Mouse (Mus musculus) retina, embryonic 14.5 days (tissue): ENCODE measurements around the gene Zscan12.
A peak's percentile ranks its signal among the peaks of the same experiment; 100 is the strongest.
"Not testable (repeated sequence)": the region's sequence is repeated elsewhere in the genome, so short reads cannot be mapped to it uniquely, and the experiment has no call there.

Source experiments
- DNase-seq: peaks from one replicate; pipeline ENCODE4 v3.0.0-alpha.2; 2015; ENCODE audit warnings: low spot score

Gene Zscan12

DNA sequence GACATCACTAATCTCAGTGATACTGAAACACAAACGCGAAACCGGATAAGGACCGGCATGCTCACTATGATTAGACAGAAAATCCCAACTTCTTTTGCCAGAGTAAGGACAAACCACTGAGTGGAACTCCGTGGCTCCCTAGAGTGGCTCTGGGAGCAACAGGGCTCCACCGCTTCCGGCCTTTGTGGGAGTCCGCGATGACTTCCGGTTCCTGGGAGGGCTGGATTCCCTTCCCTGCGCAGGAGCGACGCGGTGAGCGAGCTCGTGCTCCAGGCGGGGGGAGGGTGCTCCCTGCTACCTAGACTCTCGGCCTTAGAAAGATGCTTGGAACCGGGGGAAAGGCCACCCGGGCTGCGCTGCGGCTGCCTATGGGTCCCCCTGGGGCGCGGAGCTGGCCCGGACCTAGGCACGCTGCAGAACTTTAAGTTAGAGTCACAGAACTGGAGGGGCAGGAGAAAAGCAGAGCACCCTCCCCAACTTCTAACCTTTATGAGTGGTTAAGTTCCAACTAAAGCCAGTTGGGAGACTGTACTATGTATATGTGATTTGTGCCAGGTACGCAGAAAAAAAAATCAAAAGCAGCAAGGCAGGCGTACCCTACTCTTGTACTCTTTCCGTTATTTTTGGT lies at the start of gene Zscan12:
Gene Zscan12 (plus strand): TSS at position 200 of the 628 bp plus-strand sequence.
- DNase-seq: peak; percentile 94

DNA sequence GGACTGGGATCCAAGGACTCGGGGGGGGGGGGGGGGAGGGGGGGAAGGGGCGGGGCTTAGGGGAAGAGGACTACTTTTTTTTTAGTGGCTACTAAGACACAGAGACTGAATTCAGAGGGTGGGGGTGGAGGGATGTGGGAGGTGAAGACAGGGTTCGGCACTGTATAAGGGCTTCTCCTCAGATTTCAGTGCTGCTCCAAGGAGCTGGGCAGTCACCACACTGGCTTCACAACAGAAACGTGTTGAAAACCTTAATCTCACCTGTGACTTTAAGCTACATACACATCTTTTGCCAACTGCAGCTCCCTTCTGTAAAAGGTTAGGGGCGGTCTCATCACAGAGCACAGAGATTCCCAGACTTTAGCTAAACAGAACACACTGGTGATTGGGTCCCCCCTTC lies 49.8 kb upstream of the Zscan12 start:
- DNase-seq: no peak

DNA sequence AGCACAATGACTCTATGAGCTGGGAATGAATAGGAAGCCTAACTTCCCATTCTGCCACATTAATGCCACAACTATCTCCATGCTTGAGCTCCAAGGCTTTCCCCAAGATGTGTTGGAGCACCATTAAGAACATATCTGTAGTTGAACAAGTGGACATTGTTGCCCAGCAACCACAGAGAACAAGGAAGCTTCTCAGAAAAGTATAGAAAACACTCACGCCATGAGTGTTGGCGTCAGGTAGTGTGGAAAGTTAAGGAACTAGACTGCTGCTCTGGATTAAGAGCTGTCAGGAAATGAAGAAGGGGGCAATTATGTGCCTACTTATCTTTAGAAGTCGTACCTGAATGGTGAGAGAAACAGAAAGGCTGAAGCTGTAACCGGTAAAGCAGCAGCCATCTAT lies 48.7 kb upstream of the Zscan12 start:
- no peak for DNase-seq

DNA sequence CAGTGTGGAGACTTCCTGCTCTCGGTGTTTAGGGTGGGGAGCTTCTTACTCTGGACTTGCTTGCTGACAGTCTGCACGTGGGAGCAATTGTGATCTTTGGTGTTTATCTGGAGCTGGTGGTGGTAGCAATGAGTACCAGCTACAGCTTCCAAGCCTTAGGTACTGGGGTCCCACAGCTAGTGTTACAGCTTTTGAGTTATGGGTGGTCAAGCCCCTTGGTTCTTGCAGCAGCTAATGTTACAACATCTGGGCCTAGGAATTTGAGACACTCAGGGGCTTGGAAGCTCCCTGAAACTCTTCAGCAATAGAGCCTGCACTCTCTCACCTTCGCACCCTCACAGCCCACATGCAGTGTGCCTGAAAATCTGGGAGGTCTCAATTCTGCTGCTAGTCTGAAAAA lies 42.4 kb upstream of the Zscan12 start:
- DNase-seq: no peak

DNA sequence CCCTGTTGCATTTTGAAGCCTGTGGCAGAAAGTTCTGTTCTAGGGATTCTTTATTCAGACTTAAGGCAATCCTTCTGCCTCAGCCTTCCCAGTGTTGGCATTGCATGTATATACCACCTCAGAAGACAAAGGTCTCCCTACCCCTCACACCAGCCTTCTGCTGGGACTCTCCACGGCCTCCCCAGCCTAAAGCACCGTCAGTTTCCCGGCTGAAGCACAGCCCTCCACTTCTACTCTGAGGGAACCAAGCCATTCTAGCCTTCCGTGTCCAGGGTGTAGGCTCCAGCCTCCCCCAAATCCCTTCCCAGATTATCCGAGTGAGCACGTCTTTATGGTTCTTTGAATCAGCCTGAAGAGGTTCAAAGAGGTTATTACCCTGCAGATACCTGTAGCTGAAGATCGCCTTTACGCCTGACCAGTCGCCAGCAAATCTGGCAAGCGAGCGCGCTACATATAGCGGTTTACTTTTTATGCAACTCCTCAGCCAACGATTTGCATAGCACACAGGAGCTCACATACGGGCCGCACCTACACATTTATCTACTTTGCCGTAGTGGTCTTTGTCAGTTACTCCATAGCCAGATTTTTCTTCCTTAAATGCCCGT lies 40.6 kb upstream of the Zscan12 start:
- DNase-seq: peak; percentile 23

DNA sequence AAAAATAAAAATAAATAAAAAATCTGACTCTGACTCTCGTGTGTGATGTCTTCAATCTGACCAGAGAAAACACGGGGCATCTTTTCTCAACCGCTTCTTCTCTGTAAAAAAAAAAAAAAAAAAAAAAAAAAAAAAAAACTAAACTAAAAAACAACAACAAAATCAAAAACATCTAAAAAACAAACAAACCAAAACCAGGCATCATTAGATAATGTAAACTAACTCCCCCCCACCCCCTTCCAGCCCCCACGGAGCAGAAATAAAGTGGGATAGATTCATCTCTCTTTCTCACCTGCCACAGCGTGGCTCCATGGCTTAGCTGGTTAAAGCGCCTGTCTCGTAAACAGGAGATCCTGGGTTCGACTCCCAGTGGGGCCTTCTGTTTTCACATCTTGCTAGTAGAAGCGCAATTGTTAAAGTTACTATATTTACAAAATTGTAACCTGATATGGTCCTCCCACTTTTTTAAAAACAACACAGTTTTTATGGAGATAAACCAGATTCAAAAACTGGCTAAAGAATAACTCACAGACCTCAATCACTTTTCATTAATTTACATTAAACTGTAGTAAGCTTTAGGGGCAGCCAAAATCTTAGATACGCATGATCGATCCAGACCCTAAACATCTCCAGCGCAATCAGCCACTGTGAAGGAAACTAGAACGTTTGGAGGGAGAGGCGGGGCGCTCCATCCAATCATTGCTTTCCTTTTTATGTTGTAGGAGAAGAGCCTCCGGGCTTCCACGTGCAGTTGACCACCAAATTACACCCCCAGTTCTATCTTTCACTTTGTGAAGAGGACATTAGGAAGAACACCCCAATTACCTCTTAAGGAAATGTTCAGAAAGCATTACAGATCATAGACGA lies 39.9 kb upstream of the Zscan12 start:
- DNase-seq: peak; percentile 68

DNA sequence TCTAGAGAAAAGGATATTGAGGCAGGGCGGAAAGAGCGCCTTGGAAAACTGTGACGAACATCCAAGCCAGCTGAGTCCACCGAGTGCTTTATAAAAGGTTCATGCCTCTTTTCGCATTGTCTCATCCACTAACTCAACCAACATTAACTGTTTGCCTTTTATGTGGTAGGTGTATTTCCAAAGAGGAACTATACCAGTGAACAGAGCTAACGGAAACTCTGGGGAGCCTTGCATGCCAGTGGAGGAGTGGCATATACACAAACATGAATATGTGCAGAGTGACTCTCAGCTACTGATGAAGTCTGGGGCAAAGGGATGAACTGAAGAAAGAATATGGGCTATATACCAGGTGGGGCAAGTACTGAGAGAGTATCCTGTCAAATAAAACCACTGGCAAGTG lies 39.2 kb upstream of the Zscan12 start:
- DNase-seq: no peak

DNA sequence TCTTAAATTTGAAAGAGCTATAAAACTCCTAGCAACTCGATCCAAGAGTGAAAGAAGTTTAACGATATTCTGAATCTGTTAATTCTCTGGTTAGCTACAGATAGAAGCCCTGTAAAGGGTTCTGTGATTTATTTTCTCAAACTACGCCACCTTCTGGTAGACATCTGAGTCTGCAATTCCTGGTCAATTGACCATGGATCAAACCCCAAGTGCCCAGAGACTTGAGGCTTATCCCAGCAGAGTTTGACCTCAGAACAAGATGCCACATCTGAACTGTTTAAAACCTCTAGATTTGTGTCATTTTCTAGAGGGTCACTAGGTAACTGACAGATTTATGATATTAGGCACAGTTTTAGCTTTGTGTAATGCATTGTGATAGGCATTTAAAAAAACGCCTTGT lies 36.4 kb upstream of the Zscan12 start:
- DNase-seq: peak; percentile 70

DNA sequence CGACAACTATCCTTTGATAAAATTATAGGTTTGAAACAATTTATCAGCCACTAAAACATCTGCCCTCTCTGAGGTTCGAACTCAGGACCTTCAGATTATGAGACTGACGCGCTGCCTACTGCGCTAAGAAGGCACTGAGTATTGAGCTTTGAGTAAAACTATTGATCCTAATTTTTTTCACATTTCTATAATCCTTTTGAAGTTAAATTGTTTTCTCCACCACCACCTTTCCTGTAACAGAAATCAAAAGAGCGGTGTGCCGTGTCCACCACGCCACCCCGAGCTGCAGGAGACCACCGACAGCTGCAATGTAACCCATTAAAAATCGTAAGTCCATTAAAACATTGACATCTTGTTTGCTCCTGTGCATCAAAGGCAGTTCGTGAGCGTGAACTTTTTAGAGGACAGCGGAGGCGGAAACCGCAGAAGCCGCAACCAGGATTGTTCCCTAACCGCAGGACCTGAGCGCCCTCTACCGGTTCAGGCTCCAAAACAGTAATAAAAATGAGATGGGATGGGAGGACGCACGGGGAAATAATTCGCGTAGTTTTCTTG lies 35.9 kb upstream of the Zscan12 start:
- DNase-seq: peak; percentile 94

DNA sequence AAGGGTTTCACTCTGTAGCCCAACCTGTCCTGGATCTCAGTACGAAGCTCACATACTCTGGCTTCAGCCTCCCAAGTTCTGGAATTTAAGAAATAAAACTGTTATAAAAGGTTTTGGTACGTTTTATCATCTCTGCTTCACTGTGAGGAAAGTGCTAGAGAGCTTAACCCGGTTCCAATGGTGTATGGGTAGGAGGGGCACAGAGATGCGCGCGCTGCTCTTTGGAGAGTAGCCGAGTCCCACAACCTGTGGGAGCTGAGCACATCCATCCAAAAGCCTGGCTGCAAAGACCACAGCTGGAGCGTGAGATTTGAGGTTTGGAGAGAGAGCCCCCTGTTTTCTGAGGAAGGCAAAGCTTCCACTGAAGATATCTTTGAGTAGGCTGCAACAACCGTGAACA lies 35.2 kb upstream of the Zscan12 start:
- DNase-seq: peak; percentile 51

DNA sequence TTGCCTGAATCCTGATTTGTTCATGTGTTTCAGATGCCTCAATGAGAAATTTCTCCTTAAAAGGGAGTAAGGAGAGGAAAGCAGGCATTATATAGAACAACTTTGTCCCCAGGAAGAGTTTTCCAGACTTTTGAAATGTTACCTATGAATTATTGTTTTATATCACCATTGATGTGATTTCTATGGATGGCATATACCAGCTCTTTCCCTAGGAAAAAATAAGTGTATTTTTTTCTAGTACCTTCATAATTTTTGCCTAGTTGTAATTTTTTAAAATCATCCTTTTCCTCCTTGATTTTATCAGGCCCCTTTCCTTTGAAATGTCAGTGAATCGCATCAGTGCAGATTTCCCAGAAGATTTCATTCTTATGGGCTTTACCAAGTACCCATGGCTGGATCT lies 16.0 kb upstream of the Zscan12 start, which contains the start of gene Olfr1367:
Gene Olfr1367 (plus strand): TSS at position 301 of the 400 bp plus-strand sequence.
- DNase-seq: no peak

DNA sequence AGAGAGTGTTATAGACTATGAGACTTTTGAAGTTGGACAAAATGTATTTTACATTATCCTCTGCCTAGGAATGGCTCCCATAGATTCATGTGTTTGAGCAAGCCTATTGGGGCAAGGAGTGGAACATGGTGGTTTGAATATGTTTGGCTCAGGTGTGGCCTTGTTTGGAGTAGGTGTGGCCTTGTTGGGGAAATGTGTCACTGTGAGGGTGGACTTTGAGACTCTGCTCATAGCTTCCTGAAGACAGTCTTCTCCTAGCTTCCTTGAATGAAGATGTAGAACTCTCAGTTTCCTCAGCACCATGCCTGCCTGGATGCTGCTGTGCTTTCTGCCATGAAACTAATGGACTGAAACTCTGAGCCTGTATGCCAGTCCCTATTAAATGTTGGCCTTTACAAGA lies 12.0 kb upstream of the Zscan12 start:
- DNase-seq: no peak

DNA sequence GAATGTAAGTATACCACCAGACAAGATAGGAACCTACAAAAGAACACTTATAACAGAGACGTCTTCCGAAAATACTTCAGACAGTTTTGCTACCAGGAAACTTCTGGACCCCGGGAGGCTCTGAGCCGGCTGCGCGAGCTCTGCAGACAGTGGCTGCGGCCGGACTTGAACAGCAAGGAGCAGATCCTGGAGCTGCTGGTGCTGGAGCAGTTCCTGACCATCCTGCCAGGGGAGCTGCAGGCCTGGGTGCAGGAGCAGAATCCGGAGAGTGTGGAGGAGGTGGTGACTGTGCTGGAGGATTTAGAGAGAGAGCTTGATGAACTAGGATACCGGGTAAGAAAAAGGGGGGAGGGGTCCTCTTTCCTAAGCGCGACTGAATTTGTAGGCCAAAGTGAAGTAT lies 1.1 kb downstream of the Zscan12 start:
- no peak for DNase-seq

DNA sequence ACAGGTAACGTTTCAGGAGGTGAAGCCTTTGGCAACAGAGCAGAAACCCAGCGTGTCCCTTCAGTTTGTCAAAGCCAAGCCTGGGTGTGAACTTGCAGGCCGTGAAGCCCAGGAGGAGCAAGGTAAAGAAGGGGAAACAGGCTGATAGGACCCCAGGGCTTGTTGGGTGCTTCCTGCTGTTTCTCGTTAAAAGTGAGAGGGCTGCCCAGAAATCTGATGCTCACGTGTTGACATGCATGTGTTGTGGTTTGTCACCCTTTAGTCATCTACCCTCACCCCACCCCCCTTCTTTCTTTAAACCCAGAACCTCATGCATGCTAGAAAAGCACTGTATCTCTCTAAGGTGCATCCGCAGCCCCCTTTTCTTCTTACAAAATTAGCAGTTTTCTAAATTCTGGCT lies 4.0 kb downstream of the Zscan12 start:
- no peak for DNase-seq

DNA sequence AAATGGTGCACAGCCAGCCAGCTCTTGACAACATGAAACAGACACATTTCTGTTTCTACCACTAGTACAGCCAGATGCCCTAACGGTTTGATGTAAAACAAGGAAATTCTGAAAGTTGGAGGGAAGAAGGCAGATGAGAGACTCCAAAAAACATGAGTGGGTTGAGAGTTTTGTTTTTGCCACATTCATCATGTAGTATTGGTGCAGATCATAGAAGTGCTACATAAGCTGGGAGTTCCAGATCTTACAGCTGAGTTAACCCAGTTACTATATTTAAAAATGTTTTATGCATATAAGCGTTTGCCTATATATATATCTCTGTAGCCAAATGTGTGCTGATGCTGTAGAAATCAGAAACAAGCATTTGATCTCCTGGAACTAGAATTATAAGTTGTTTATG lies 10.1 kb downstream of the Zscan12 start:
- DNase-seq: no peak

DNA sequence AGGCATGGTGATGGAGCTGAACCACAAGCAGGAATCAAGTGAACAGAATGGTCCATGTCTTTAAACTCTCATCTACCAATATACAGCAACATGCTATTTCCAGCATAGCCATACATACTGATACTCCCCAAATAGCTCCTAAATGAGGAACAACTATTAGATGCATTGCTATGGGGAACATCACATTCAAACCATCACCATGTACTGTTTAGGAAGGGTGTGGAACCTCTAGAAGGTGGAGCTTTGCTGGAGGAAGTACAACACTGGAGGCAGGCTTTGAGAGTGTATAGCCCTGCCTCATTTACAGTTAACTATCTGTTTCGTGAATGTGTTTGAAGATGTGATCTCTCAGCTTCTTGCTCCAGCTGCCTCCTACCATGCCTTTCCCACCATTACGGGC lies 15.2 kb downstream of the Zscan12 start:
- DNase-seq: no peak

DNA sequence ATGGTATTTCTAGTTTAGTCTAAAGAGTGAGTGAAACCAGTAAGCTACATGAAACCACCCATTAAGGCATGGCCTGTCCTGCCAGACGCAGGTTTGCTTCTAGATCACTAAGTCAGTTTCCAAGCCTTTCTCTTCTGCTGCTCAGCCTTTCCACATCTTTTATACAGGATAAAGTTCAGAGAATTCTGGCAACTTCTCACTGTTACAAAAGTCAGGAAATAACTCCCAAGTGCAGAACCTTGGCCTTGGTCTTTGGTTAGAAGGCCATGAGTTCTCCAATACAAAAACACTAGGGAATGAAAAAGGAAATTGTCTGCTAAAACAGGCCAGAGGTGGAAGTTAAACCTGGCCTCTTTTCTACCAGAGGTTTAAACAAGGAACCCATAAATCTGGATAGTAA lies 32.6 kb downstream of the Zscan12 start:
- no peak for DNase-seq

DNA sequence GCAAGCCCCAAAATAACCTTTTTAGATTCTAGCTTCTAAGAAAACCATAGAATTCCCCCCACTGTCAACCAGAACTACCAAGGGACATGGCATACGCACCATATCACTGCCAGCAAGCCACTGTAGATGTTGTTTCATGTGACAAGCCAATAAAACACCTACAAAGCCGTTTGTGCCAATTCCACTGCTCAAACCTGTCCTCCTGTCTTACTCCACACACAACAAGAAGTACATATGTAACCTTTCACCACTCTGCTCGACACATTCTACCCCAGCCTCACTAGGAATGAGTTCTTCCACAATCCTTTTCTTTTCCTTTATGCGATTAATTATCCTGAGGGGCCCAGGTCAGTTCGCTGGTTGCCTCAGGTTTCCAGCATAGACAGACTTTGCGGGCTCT lies 33.0 kb downstream of the Zscan12 start:
- no peak for DNase-seq

DNA sequence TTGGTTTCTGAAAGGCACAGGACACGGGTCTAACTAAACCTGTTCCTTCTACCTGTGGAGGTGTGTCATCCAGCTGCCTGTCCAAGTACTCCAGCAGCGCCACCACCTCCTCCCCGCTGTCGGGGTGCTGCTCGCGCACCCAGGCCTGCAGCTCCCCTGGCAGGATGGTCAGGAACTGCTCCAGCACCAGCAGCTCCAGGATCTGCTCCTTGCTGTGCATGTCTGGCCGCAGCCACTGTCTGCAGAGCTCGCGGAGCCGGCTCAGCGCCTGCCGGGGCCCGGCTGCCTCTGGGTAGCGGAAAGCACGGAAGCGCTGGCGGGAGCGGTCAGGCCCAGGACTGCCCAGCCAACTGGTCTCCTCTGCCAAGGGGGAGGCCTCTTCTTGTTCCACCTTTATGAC lies 33.4 kb downstream of the Zscan12 start:
- not testable (repeated sequence) for DNase-seq

DNA sequence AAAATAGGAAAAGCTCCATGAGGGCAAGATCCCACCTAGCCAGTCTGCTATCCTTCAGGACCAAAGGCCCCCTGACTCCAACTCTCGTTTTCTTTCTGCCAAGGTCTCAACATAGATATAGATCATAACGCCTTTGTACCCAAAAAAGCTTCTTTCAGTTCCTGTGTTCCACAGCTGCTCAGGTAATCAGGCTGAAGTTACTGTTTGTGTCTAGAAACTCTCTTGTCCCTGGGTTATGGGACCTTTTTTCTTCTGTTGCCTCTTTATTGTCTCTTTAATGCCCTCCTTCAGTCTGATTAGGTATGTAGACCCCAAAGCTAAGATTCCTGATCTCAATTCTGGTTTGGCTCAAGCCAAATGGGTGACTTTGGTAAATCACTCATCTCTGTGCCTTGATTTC lies 34.9 kb downstream of the Zscan12 start:
- no peak for DNase-seq

DNA sequence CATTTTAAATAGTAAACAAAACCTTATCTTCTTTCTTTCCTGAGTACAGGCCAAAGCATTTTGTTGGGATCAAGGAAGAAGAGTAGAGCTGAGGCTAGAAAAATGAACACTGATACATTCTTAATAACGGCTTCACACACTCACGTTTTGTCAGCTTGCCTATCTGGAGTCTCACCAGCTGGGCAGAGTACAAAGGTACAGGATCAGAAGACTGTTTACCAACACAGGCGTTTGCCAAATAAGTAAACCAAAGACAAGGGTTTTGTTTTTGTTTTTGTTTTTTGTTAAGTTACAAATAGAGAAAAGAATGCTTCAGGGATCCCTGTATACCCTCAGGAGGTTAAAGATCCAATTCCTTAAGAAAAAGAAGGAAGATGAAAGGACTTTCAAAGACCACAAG lies 38.5 kb downstream of the Zscan12 start:
- no peak for DNase-seq

DNA sequence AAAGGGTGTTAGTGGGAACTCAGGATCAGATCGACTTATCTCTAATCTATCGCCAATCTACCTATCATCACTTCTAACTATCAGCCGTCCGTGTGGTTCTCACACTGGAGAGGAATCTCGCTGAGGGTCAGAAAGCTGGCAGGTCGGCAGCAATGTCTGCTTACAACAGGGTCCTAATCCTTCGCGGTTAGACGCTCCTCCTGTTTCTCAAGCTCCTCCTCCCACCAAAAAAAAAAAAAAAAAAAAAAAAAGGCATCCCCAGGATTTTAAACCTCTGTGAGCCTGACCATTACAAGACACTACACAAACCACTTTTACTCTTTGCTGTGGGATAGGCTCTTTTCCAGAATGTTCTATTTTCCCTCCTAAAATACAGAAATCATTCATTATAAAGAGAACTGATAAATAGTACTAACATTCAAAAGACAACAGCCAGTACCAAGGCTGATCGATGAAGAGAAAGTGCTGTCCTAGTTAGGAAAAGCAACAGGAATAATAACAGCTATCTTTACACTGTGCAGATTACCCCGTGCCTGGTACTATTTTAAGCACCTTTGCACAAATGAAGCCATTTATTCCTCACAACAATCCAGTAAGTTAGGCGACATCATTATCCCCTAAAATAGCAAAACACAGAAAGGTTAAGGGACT lies 39.1 kb downstream of the Zscan12 start:
- DNase-seq: peak; percentile 11
